Mouse (Mus musculus) midbrain, embryonic 11.5 days (tissue): ENCODE measurements at regions not wholly inside any gene's neighbourhood (a gene's known extent, or its start where the extent isn't known, plus 50 kb on each side); places are given as distances from the start of the nearest gene placed in this dataset.

Experiments used
- ATAC-seq: fragments of 200-750 bp; cut with Nextera tagmentation; 2 replicates; pipeline ENCODE4 v1.8.0; 2017; ENCODE audit warnings: moderate TSS enrichment, moderate library complexity; ENCODE audit not compliant: low FRiP score
- DNase-seq: peaks from one replicate; pipeline ENCODE4 v3.0.0; 2015; ENCODE audit warnings: low spot score; ENCODE audit errors: missing footprints
- H3K27ac ChIP-seq: fragments of 300-500 bp; sonication (generic); 2 replicates; pipeline ENCODE4 v1.5.1; 2014; ENCODE audit warnings: low read depth, low read length
- H3K27me3 ChIP-seq: fragments of 300-500 bp; sonication (generic); 2 replicates; pipeline ENCODE4 v1.6.1; 2014; ENCODE audit warnings: mild to moderate bottlenecking, low read length, moderate library complexity, mixed read lengths; ENCODE audit not compliant: control insufficient read depth, insufficient read depth
- H3K36me3 ChIP-seq: fragments of 300-500 bp; sonication (generic); 2 replicates; pipeline ENCODE4 v1.6.1; 2014; ENCODE audit warnings: mild to moderate bottlenecking, low read length, moderate library complexity, mixed read lengths; ENCODE audit not compliant: control insufficient read depth, insufficient read depth
- H3K4me1 ChIP-seq: fragments of 300-500 bp; sonication (generic); 2 replicates; pipeline ENCODE4 v1.6.1; 2014; ENCODE audit warnings: low read length; ENCODE audit not compliant: control insufficient read depth, insufficient read depth
- H3K4me2 ChIP-seq: fragments of 300-500 bp; sonication (generic); 2 replicates; pipeline ENCODE4 v1.6.1; 2014; ENCODE audit warnings: mild to moderate bottlenecking, moderate library complexity
- H3K4me3 ChIP-seq: fragments of 300-500 bp; sonication (generic); 2 replicates; pipeline ENCODE4 v1.5.1; 2014; ENCODE audit warnings: low read depth, low read length
- H3K9ac ChIP-seq: fragments of 300-500 bp; sonication (generic); 2 replicates; pipeline ENCODE4 v1.6.1; 2014; ENCODE audit warnings: low read length
- H3K9me3 ChIP-seq: fragments of 300-500 bp; sonication (generic); 2 replicates; pipeline ENCODE4 v1.6.1; 2016; ENCODE audit warnings: low read length; ENCODE audit not compliant: control insufficient read depth
- WGBS: fragments of 180-500 bp; shearing (Covaris S2); extraction: QIAGEN DNeasy Blood & Tissue Kit; methylation state at CpG from one replicate; pipeline ENCODE4 v1.1.7; 2014; 5-methylcytosine and 5-hydroxymethylcytosine counted together

DNA sequence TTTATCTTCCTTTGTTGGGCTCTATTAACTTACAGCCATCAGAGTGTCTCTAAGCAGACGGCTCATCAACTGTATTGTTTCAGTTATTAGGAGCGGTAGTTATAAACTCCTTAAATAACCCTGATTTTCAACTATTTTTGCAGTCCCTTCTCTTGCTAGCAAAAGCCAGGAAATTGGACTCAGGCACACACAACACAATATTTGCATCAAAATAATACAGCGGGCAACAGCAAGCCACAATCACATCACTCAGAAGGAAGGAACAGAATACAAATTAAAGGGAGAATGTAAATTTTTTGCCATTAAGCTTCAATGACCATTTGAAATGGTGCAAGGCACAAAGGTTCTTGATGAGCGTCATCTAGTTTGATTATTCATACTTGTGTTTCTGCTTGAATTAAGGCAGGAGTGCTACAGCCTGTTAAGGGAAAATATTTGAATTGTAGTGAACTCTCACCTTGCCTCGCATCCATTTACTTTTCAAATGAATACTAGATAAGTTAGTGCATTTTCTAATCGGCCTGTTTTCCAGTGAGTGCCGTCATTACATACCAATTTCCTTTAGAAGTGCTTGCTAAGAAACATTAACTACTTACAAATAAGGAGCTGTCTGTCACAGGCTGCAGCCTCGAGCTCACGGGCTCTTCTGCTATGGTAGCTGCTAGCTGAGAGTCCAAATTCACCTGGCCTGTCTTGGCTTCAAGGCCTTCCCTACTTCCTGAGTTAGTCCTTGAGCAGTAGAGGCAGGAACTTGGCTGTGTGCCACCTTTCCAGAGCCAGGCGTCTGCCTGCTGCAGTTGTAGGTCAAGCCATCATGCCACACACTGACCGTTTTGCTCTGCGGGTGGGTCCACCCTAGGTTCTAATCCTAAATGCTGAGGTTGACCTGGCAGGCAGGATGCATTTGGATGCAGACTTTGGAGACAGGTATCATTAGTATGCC lies 91.1 kb upstream of the Kiz start:
- no peaks in the 10 kb centered on the region for H3K9me3 ChIP-seq
- H3K9ac ChIP-seq: no peak overlapping the region
- ATAC-seq (no peak), DNase-seq (no peak)
- H3K27ac ChIP-seq: no peak overlapping the region
- 83% methylated on average over 12 of the region's 12 CpGs for WGBS
- H3K4me3 ChIP-seq: no peak overlapping the region
- H3K4me2 ChIP-seq: no peak overlapping the region
- no peaks in the 10 kb centered on the region; the same call in 1 of the 2 replicates for H3K27me3 ChIP-seq
- no peaks in the 10 kb centered on the region for H3K36me3 ChIP-seq
- peaks cover 5% of the 10 kb centered on the region; the same call in 1 of the 2 replicates for H3K4me1 ChIP-seq

GRCm38 (mm10) chr2:146774876-146775275 lies 80.8 kb upstream of the Kiz start:
- Histone ChIP-seq H3K9me3 (no peaks in the 10 kb centered on the region), H3K4me3 (no peak overlapping the region), H3K27ac (no peak overlapping the region), H3K4me2 (no peak overlapping the region), H3K36me3 (no peaks in the 10 kb centered on the region), H3K4me1 (peaks cover 3% of the 10 kb centered on the region; the same call in 1 of the 2 replicates), H3K9ac (no peak overlapping the region), H3K27me3 (no peaks in the 10 kb centered on the region)
- WGBS: 8% methylated on average over 2 of the region's 2 CpGs
- ATAC-seq: no peak
- no peak for DNase-seq

GRCm38 (mm10) chr2:146787132-146787810 lies 68.4 kb upstream of the Kiz start:
- no peaks in the 10 kb centered on the region for H3K9me3 ChIP-seq
- no peaks in the 10 kb centered on the region for H3K27me3 ChIP-seq
- no peaks in the 10 kb centered on the region for H3K36me3 ChIP-seq
- ATAC-seq (peak; percentile 78), DNase-seq (peak; percentile 91)
- 3% methylated on average over 11 of the region's 11 CpGs for WGBS
- peak overlapping the region; percentile 32 for H3K27ac ChIP-seq
- no peak overlapping the region for H3K4me3 ChIP-seq
- peak overlapping the region; percentile 18; the same call in 1 of the 2 replicates for H3K9ac ChIP-seq
- H3K4me1 ChIP-seq: peaks cover 13% of the 10 kb centered on the region
- peak overlapping the region; percentile 24 for H3K4me2 ChIP-seq

DNA sequence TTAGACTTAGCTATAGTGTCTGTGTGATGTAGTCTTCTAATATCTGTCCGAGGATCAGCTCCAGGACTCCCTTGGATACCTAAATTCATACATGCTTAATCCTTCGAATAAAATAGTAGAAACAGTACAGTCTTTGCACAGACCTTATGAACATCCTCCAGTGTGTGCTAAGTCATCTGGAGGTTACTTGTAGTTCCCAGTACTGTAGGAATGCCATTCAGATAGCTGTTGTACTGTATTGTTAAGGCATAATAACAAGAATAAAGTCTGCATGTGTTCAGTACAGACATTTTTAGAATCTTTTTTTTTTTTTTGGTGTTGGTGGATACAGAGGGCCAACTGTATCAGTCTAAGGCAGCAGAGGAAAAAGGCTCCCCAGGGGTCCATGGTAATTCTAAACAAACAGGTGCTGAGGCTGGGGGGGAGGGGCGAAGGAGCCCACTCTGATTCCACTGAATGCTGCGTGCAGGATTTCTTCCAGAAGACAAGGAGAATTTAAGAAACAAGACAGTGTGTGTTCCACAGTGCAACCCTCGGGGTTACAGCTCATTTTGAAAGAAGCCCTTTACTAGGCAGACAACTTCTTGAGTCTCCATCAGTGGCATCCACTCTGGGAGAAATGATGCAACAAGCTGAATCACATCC lies 67.7 kb upstream of the Kiz start:
- Histone ChIP-seq H3K36me3 (no peaks in the 10 kb centered on the region), H3K27ac (peak overlapping the region; percentile 32), H3K4me3 (no peak overlapping the region), H3K9ac (no peak overlapping the region), H3K4me1 (peaks cover 13% of the 10 kb centered on the region), H3K4me2 (no peak overlapping the region; the same call in 1 of the 2 replicates), H3K27me3 (no peaks in the 10 kb centered on the region), H3K9me3 (no peaks in the 10 kb centered on the region)
- WGBS: 46% methylated on average over 5 of the region's 5 CpGs
- ATAC-seq: peak; percentile 36; the same call in 1 of the 2 replicates
- peak; percentile 87 for DNase-seq

DNA sequence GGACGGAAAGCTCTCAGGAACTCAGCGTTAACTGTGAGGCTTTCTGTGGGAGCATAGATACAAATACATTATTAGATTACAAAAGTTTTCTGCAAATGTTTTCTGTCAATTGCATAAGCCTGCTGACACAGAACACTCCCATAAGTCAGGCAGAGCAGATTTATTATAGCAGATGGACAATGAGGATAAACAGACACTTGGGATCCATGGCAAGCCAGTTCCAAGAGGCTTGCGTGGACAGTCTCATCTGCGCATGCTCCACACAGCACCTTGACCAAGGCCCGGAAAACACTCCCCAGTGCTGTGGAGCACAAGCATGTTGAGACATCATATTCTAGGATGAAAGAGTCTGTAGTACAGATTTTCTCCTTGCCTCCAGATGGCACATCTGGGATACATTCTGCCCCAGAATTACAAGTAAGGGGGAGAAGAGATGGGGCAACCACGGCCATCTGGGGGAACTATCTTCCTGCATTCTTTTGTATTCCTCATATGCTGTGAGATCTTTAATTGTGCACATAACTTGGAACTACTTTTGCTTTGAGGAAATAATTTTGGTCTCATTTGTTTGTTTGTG lies 62.7 kb upstream of the Kiz start:
- Histone ChIP-seq H3K4me3 (no peak overlapping the region), H3K36me3 (no peaks in the 10 kb centered on the region), H3K9me3 (no peaks in the 10 kb centered on the region), H3K4me2 (no peak overlapping the region), H3K27ac (no peak overlapping the region), H3K9ac (no peak overlapping the region), H3K4me1 (peaks cover 2% of the 10 kb centered on the region; the same call in 1 of the 2 replicates), H3K27me3 (0 out of 2 replicates have a peak, but pooled peaks cover 2% of the 10 kb centered on the region)
- 94% methylated on average over 6 of the region's 6 CpGs for WGBS
- ATAC-seq (no peak), DNase-seq (no peak)

DNA sequence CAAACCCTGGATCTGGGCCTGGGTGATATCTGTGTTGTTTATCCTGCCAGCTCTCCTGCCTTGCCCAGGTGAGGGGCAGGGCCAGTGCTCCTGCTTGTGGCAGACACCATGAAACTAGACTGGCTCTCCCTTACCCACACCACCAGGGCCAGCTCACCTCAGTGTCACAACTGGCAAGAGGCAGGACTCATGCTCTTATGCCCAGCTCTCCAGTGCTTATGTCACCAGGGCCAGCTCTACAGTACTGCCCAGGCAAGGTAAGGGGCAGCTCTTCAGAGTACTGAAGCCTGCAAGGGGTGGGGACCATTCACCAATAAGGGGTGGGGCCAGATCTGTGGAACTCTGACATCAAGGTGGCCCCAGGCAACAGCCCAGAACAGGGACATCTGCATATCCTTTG lies 52.7 kb upstream of the Kiz start:
- Histone ChIP-seq H3K4me1 (no peaks in the 10 kb centered on the region), H3K9ac (no peak overlapping the region), H3K36me3 (no peaks in the 10 kb centered on the region), H3K27me3 (no peaks in the 10 kb centered on the region), H3K4me2 (no peak overlapping the region), H3K9me3 (no peaks in the 10 kb centered on the region), H3K27ac (no peak overlapping the region), H3K4me3 (no peak overlapping the region)
- DNase-seq: no peak
- ATAC-seq: no peak
